Mouse (Mus musculus): Measurements from ENCODE around the gene Mgat4a.

Mgat4a gene

GRCm38 (mm10) chr1:37457546-37457945 lies 83.3 kb downstream of the Mgat4a start:
- DNase-seq: no peak

GRCm38 (mm10) chr1:37451270-37451669 lies 89.5 kb downstream of the Mgat4a start:
- DNase-seq: peak; percentile 48

DNA sequence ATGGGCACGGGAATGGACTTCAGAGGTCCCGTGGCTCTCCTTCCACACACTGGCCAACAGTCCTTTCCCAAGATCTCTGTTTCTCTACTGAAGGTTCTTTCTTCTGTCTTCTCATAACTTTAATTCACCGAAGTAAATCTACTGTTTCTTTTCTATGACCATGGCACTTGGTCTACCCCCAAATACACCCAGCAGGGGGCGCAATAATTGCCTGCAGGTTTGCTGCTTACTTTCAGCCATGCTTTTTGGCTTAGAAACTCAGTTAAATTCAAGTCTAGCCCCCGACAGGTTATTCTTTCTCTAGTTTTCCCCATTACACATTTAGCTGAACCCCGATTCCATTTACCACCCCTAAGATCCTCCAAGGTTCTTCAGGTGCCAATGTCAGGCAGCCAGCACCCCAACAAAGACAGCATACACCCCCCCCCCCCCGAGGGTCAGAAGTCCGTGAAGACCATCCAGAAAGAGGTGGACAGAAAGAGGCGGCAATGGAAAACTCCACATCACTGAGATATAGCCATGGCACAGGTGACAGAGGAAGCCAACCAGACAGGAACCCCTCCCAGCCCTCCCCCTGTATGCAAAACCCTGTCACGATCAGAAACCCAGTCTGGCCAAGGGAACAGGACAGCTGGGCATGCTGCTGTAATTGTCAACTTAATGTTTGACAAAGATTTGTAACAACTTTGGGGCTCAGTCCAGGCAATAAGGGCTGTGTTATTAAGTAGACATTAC lies 92.3 kb downstream of the Mgat4a start:
- no peak for DNase-seq

- DNase-seq: no peak
Observed at GRCm38 (mm10) chr1:37442848-37443835, 97.7 kb downstream of the Mgat4a start.

DNA sequence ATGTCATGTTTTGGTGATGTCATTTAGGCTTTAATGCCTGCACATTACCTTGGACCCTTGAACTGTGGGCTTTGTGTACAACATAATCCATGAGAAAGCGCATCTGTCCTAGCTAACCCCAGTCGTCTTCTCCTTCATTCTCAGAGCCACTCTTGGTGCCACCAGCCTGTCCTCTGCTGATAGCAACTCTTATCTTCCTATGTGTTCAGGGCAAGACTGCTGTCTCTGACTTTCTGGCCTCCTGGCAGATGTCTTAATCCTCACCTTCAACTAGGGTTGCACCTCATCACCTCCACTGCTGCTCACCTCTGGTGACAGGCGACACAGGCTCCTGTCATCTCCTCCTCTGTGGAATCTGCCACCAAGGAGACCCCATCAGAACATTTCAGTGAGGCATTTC lies 104.4 kb downstream of the Mgat4a start:
- no peak for DNase-seq

- no peak for DNase-seq
Observed at GRCm38 (mm10) chr1:37430297-37430840, 110.4 kb downstream of the Mgat4a start.

DNA sequence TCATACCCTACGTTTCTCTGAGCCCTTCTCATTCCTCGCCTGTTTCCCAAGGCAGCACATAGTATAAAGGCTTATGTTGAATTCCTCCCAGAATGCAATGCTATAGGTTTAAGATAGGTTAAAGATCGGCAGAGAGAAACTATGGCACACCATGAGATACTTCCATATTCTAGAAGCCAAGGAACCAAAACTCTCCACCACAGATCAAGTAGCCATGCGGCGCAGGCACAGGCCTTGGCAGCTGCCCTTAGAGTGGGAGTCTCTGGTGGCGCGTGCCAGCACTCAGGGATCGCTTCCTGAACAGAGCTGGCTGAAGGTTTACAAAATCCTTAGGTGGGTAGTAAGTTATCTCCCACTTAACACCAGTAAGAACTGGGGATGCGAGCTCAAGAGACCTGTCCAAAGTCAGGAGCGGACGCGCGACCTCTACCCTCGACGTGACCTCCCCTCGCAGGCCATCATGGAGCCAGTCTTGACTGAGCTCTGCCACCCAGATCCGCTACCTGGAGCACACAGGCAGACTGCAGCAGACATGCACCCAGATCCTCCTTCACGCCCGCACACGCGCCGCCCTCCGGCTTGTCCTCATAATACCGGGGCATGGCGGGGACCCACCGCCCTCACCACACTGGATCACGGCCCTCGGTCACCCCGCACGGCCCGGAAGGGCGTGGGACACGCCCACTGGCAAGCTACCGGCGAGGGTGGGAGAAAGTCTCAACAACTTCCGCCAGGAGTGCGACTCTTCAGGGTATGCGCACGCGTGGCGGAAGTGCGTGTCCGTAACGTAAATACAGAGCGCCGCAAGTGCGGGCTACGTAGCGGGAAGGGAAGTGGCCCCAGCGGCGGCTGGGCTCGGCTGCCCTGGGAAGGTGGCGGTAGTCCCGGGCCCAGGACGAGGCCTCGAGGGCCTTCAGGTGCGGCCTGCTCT lies 111.2 kb downstream of the Mgat4a start, which contains the start of the genes Coa5 and Unc50:
Coa5 (minus strand) TSS at position 738 of the 931 bp plus-strand sequence.
Unc50 (plus strand) TSS at position 774 of the 931 bp plus-strand sequence.
- peak; percentile 95 for DNase-seq

DNA sequence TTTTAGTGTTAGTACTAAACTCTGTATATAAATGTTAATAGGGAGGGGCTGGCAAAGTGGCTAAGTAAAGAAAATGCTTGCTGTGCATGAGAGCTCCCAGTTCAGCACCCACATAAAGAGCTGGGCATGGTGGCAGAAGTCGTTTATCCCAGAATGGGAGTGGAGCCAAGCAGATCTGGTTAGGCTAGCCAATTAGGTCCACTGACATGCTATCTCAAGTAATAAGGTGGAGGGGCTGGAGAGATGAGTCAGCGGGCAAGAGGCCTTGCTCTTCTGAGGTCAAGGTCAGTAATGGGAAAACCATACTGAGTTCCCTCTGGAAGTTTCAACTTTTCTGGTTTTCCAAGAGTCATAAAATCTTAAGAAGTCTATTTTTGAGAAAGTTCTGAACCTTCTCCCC lies 111.9 kb downstream of the Mgat4a start:
- no peak for DNase-seq

- no peak for DNase-seq
Observed at GRCm38 (mm10) chr1:37427144-37427875, 113.5 kb downstream of the Mgat4a start.

DNA sequence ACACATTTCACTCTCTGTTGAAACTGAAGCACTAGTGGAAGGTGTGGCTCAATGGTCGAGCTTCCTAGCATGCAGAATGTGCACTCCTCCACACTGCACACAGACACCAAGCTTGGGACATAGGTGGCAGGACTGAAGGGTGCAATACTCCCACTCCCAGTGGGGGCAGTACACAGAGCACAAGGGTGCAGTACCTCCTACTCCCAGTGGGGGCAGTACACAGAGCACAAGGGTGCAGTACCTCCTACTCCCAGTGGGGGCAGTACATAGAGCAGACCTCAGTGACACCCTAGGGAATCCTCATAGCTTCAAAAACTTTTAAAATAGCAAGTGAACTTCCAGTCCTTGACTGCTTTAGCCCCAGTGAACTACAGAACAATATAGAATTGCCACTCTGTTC lies 121.4 kb downstream of the Mgat4a start:
- DNase-seq: peak; percentile 33

- DNase-seq: no peak
Observed at GRCm38 (mm10) chr1:37415394-37415793, 125.4 kb downstream of the Mgat4a start.

DNA sequence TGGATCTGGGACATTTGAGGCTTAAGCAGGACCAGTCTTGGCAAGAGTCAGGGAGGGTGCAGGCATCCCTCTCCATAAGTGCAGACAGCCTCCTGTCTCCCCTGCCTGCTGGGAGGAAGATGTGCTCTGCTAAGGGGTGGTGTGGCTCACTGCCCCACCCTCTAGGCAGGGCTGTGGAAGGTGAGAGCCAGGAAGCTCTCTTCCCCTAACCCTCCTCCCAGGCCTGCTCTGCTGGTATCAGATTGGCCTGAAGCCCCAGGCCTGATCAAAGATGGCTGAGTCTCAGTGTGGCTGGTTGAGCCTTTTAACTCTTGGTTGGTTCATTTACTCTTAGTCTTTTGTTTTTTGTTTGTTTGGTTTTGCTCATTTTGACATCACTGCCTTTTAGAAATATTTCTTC lies 131.2 kb downstream of the Mgat4a start:
- no peak for DNase-seq

- DNase-seq: no peak
Observed at GRCm38 (mm10) chr1:37408678-37409077, 132.1 kb downstream of the Mgat4a start.

DNA sequence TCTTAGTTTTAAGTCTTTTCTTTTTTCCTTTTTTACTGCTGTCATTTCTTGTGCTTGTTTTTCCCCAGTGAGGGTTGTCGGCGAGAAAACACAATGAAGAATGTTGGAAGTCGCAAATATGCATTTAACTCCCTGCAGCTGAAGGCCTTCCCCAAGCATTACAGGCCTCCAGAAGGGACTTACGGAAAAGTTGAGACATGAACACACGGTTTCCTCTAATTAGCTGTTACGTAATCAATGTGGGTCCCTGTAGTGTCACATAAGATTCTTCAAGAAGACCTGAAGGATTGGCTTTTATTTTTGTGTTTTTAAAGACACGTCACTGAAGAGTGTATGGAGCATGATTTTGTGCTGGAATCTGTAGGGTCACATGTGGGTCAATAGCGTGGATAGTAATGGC lies 132.8 kb downstream of the Mgat4a start:
- no peak for DNase-seq

DNA sequence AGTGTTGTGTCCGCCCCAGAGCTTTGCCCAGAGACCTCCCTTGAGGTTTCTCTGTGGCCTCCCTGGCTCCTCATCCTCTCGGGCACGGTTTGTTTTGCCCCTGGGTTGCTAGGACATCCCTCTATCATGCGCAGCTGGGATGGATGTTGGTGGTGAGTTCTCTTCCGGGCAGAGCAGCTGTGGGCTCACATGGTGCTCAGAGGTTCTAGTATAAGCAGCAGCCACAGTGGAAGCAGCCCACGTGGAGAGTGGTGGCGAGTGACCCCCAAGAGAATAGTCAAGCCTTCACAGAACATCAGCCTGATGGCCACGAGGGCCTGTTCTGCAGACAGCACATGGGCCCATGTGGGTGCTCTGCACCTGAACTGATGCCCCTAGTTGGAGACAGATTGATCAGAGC lies 133.6 kb downstream of the Mgat4a start:
- no peak for DNase-seq

DNA sequence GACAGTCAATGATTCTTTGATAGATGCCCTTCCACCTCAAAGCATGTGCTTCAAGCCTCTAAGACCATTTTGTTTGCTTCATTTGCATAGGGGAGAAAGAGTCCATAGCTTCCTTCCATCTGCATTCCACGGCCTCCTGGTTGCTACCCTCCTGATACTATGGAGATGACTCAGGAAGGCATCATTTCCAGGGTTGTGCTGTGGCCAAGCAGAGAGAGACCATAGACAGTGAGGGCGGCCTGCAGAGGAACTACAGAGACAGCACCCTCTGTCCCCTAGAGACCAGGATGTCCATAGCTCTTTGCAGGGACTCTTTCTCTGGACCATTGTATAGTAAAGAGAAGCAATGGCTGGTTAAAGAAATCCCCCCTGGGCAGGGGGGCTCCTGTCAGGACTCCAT lies 135.7 kb downstream of the Mgat4a start:
- no peak for DNase-seq

- peak; percentile 51 for DNase-seq
Observed at GRCm38 (mm10) chr1:37401687-37402086, 139.1 kb downstream of the Mgat4a start.

GRCm38 (mm10) chr1:37399734-37400133 lies 141.1 kb downstream of the Mgat4a start:
- DNase-seq: no peak

DNA sequence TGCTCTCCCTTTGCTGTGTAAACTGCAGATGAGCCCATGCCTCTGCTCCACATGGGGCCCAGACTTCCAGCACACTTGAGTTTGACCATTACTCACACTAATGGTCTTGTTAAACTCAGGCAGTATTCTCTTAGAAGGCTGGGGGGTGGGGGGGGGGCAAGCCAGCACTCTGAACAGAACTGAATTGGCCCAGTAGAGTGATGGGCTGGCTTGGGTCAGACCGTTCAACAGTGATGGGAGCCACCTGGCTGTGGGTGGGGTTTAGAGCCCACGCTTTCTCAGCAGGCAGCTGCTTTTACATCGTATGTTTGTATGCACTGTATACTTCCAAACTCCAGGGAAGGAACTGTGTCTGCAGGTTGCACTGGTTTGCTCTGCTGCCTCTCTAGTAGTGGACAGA lies 141.9 kb downstream of the Mgat4a start:
- DNase-seq: no peak

- DNase-seq: no peak
Observed at GRCm38 (mm10) chr1:37396481-37396880, 144.3 kb downstream of the Mgat4a start.

GRCm38 (mm10) chr1:37393174-37393573 lies 147.6 kb downstream of the Mgat4a start:
- peak; percentile 75 for DNase-seq

Data from layer of hippocampus, adult 9-11 months (tissue).